Mouse (Mus musculus): ENCODE data around the gene 3425401B19Rik. TPM values are rescaled to one million over a fixed set of nuclear protein-coding genes. Genes with fewer than 3 reads are reported as not detected.

3425401B19Rik gene
- total and polyA plus RNA-seq, 2 experiments from 2014 or later = 0.17 to 0.33 TPM

GRCm38 (mm10) chr14:32682536-32682935 is 2.6 kb downstream of the 3425401B19Rik start:
- H3K27ac ChIP-seq (ENCODE audit: low read depth, low read length) = no peak overlapping the region
- H3K4me3 ChIP-seq (ENCODE audit: low read depth, low read length) = no peak overlapping the region
- H3K36me3 ChIP-seq (ENCODE audit: insufficient read depth, low read length) = no peaks in the 10 kb centered on the region
- no peaks in the 10 kb centered on the region for H3K27me3 ChIP-seq (ENCODE audit: insufficient read depth, low read length)
- TF ChIP-seq CTCF (IDR thresholded peaks at IDR 0.05) = no peak
- no peaks in the 10 kb centered on the region for H3K9me3 ChIP-seq (ENCODE audit: low read length)
- DNase-seq (ENCODE audit: low spot score) (no peak), ATAC-seq (ENCODE audit: low FRiP score) (no peak)
- no peak overlapping the region for H3K4me2 ChIP-seq (ENCODE audit: low read depth, low read length, poor library complexity, severe bottlenecking)
- H3K4me1 ChIP-seq (ENCODE audit: insufficient read depth, low read length) = peaks cover 5% of the 10 kb centered on the region
- no peak overlapping the region for H3K9ac ChIP-seq (replicated peaks; ENCODE audit: low read length, poor library complexity, severe bottlenecking)
- WGBS = 94% methylated on average over 12 of the region's 12 CpGs

GRCm38 (mm10) chr14:32681603-32682002 is 3.5 kb downstream of the 3425401B19Rik start:
- DNase-seq (ENCODE audit: low spot score) (no peak), ATAC-seq (ENCODE audit: low FRiP score) (no peak)
- 35% methylated on average over 3 of the region's 3 CpGs for WGBS
- Histone ChIP-seq H3K9me3 (ENCODE audit: low read length) (no peaks in the 10 kb centered on the region), H3K4me2 (ENCODE audit: low read depth, low read length, poor library complexity, severe bottlenecking) (no peak overlapping the region), H3K36me3 (ENCODE audit: insufficient read depth, low read length) (no peaks in the 10 kb centered on the region), H3K9ac (replicated peaks; ENCODE audit: low read length, poor library complexity, severe bottlenecking) (no peak overlapping the region), H3K4me1 (ENCODE audit: insufficient read depth, low read length) (peaks cover 5% of the 10 kb centered on the region), H3K4me3 (ENCODE audit: low read depth, low read length) (no peak overlapping the region), H3K27ac (ENCODE audit: low read depth, low read length) (no peak overlapping the region), H3K27me3 (ENCODE audit: insufficient read depth, low read length) (no peaks in the 10 kb centered on the region)
- no peak for TF ChIP-seq CTCF (IDR thresholded peaks at IDR 0.05)

GRCm38 (mm10) chr14:32678565-32678964 is 6.5 kb downstream of the 3425401B19Rik start:
- Histone ChIP-seq H3K9ac (replicated peaks; ENCODE audit: low read length, poor library complexity, severe bottlenecking) (no peak overlapping the region), H3K4me2 (ENCODE audit: low read depth, low read length, poor library complexity, severe bottlenecking) (no peak overlapping the region), H3K4me3 (ENCODE audit: low read depth, low read length) (no peak overlapping the region), H3K9me3 (ENCODE audit: low read length) (no peaks in the 10 kb centered on the region), H3K27ac (ENCODE audit: low read depth, low read length) (no peak overlapping the region), H3K36me3 (ENCODE audit: insufficient read depth, low read length) (no peaks in the 10 kb centered on the region), H3K27me3 (ENCODE audit: insufficient read depth, low read length) (no peaks in the 10 kb centered on the region), H3K4me1 (ENCODE audit: insufficient read depth, low read length) (peaks cover 4% of the 10 kb centered on the region)
- no peak for TF ChIP-seq CTCF (IDR thresholded peaks at IDR 0.05)
- 70% methylated on average over 3 of the region's 3 CpGs for WGBS
- DNase-seq (ENCODE audit: low spot score) (no peak), ATAC-seq (ENCODE audit: low FRiP score) (no peak)

GRCm38 (mm10) chr14:32673178-32673577 is 11.9 kb downstream of the 3425401B19Rik start:
- H3K27ac ChIP-seq (ENCODE audit: low read depth, low read length) = no peak overlapping the region
- ATAC-seq (ENCODE audit: low FRiP score) = no peak
- H3K4me2 ChIP-seq (ENCODE audit: low read depth, low read length, poor library complexity, severe bottlenecking) = no peak overlapping the region
- DNase-seq (ENCODE audit: low spot score) = no peak
- no peaks in the 10 kb centered on the region for H3K27me3 ChIP-seq (ENCODE audit: insufficient read depth, low read length)
- 65% methylated on average over 3 of the region's 3 CpGs for WGBS
- no peaks in the 10 kb centered on the region for H3K36me3 ChIP-seq (ENCODE audit: insufficient read depth, low read length)
- TF ChIP-seq CTCF (IDR thresholded peaks at IDR 0.05) = no peak
- H3K9ac ChIP-seq (replicated peaks; ENCODE audit: low read length, poor library complexity, severe bottlenecking) = no peak overlapping the region
- H3K9me3 ChIP-seq (ENCODE audit: low read length) = no peaks in the 10 kb centered on the region
- no peaks in the 10 kb centered on the region for H3K4me1 ChIP-seq (ENCODE audit: insufficient read depth, low read length)
- no peak overlapping the region for H3K4me3 ChIP-seq (ENCODE audit: low read depth, low read length)

GRCm38 (mm10) chr14:32663099-32663498 is 22.0 kb downstream of the 3425401B19Rik start:
- no peak for TF ChIP-seq CTCF (IDR thresholded peaks at IDR 0.05)
- ATAC-seq (ENCODE audit: low FRiP score) (no peak), DNase-seq (ENCODE audit: low spot score) (no peak)
- Histone ChIP-seq H3K4me3 (ENCODE audit: low read depth, low read length) (no peak overlapping the region), H3K27ac (ENCODE audit: low read depth, low read length) (no peak overlapping the region), H3K27me3 (ENCODE audit: insufficient read depth, low read length) (no peaks in the 10 kb centered on the region), H3K4me1 (ENCODE audit: insufficient read depth, low read length) (no peaks in the 10 kb centered on the region), H3K36me3 (ENCODE audit: insufficient read depth, low read length) (no peaks in the 10 kb centered on the region), H3K4me2 (ENCODE audit: low read depth, low read length, poor library complexity, severe bottlenecking) (no peak overlapping the region), H3K9ac (replicated peaks; ENCODE audit: low read length, poor library complexity, severe bottlenecking) (no peak overlapping the region), H3K9me3 (ENCODE audit: low read length) (no peaks in the 10 kb centered on the region)
- 92% methylated on average over 6 of the region's 6 CpGs for WGBS

GRCm38 (mm10) chr14:32659781-32660180 is 25.3 kb downstream of the 3425401B19Rik start:
- H3K9me3 ChIP-seq (ENCODE audit: low read length) = no peaks in the 10 kb centered on the region
- no peak for ATAC-seq (ENCODE audit: low FRiP score)
- no peak overlapping the region for H3K27ac ChIP-seq (ENCODE audit: low read depth, low read length)
- H3K4me3 ChIP-seq (ENCODE audit: low read depth, low read length) = no peak overlapping the region
- 82% methylated on average over 9 of the region's 9 CpGs for WGBS
- H3K4me2 ChIP-seq (ENCODE audit: low read depth, low read length, poor library complexity, severe bottlenecking) = no peak overlapping the region
- H3K36me3 ChIP-seq (ENCODE audit: insufficient read depth, low read length) = no peaks in the 10 kb centered on the region
- no peak overlapping the region for H3K9ac ChIP-seq (replicated peaks; ENCODE audit: low read length, poor library complexity, severe bottlenecking)
- TF ChIP-seq CTCF (IDR thresholded peaks at IDR 0.05) = no peak
- DNase-seq (ENCODE audit: low spot score) = no peak
- no peaks in the 10 kb centered on the region for H3K27me3 ChIP-seq (ENCODE audit: insufficient read depth, low read length)
- H3K4me1 ChIP-seq (ENCODE audit: insufficient read depth, low read length) = no peaks in the 10 kb centered on the region

All from midbrain, postnatal 0 days (tissue).